Comparison of ENCODE assay signal across 29 mouse cellular contexts in genomic region chr11:26299268-26299667, GRCm38 (mm10).
"Had no signal": no experiment of that assay in that cellular context is flagged by ENCODE, and none has a peak within 500 bp of the region (broad histone marks: within the 10 kb centered on the region; RNA-seq: fewer than 3 reads in every experiment).

No protein-coding gene starts in this region.

- H3K9ac ChIP-seq: embryonic facial prominence, embryonic 12.5 days; embryonic facial prominence, embryonic 13.5 days; embryonic facial prominence, embryonic 15.5 days; forebrain, embryonic 12.5 days; forebrain, embryonic 13.5 days; forebrain, embryonic 15.5 days; forebrain, postnatal 0 days had no signal

- H3K9me3 ChIP-seq: embryonic facial prominence, embryonic 10.5 days; embryonic facial prominence, embryonic 12.5 days; embryonic facial prominence, embryonic 13.5 days; embryonic facial prominence, embryonic 15.5 days; forebrain, embryonic 10.5 days; forebrain, embryonic 12.5 days; forebrain, embryonic 13.5 days; forebrain, embryonic 15.5 days; heart, embryonic 10.5 days had no signal

- DNase-seq: cerebellum, adult 8-10 months; cerebellum, adult 9-10 months; cerebellum, adult 9-11 months; cerebellum, postnatal 10 days; cerebellum, postnatal 14 days; cerebellum, postnatal 25 days; cerebellum, postnatal 36 days; embryo, embryonic 11 days; gastrocnemius, adult 2 months; gastrocnemius, postnatal 10 days; gastrocnemius, postnatal 14 days; gastrocnemius, postnatal 25 days; gastrocnemius, postnatal 36 days; heart, adult 11 months; heart, adult 18-20 months; heart, adult 2 months had no signal

- H3K4me2 ChIP-seq: embryonic facial prominence, embryonic 12.5 days; embryonic facial prominence, embryonic 13.5 days; embryonic facial prominence, embryonic 15.5 days; forebrain, embryonic 12.5 days; forebrain, embryonic 13.5 days; forebrain, embryonic 15.5 days had no signal

- H3K4me3 ChIP-seq: embryonic facial prominence, embryonic 10.5 days; embryonic facial prominence, embryonic 12.5 days; embryonic facial prominence, embryonic 13.5 days; embryonic facial prominence, embryonic 15.5 days; erythroblast, embryonic 14.5 days; forebrain, embryonic 10.5 days; forebrain, embryonic 12.5 days; forebrain, embryonic 13.5 days; forebrain, embryonic 15.5 days; gastrocnemius, adult 2 months; heart, adult 2 months; heart, embryonic 10.5 days had no signal

- H3K4me1 ChIP-seq: embryonic facial prominence, embryonic 10.5 days; embryonic facial prominence, embryonic 12.5 days; embryonic facial prominence, embryonic 13.5 days; embryonic facial prominence, embryonic 15.5 days; forebrain, embryonic 10.5 days; forebrain, embryonic 12.5 days; forebrain, embryonic 13.5 days; forebrain, embryonic 15.5 days; heart, embryonic 10.5 days had no signal

- H3K27ac ChIP-seq: embryonic facial prominence, embryonic 10.5 days; embryonic facial prominence, embryonic 12.5 days; embryonic facial prominence, embryonic 13.5 days; embryonic facial prominence, embryonic 15.5 days; forebrain, embryonic 10.5 days; forebrain, embryonic 12.5 days; forebrain, embryonic 13.5 days; forebrain, embryonic 15.5 days; gastrocnemius, adult 2 months; heart, adult 2 months; heart, embryonic 10.5 days had no signal

- H3K36me3 ChIP-seq: embryonic facial prominence, embryonic 10.5 days; embryonic facial prominence, embryonic 12.5 days; embryonic facial prominence, embryonic 13.5 days; embryonic facial prominence, embryonic 15.5 days; forebrain, embryonic 10.5 days; forebrain, embryonic 12.5 days; forebrain, embryonic 15.5 days; heart, embryonic 10.5 days had no signal

- ATAC-seq: forebrain, embryonic 14.5 days; forebrain, embryonic 15.5 days; forebrain, embryonic 16.5 days; forebrain, postnatal 0 days had no signal

- H3K27me3 ChIP-seq: embryonic facial prominence, embryonic 12.5 days; embryonic facial prominence, embryonic 13.5 days; embryonic facial prominence, embryonic 15.5 days; forebrain, embryonic 12.5 days; forebrain, embryonic 13.5 days; forebrain, embryonic 15.5 days had no signal
